Mouse (Mus musculus) kidney, adult 2 months (tissue): ENCODE data around the gene Fzd10.

Source experiments
- CTCF ChIP-seq: fragments of 200-500 bp; conservative IDR thresholded peaks from 2 replicates; pipeline ENCODE4 v1.5.1; 2011; ENCODE audit warnings: low read depth, mild to moderate bottlenecking, control low read depth, low read length, moderate library complexity, mixed read lengths; ENCODE audit not compliant: insufficient read depth, insufficient read length
- POLR2A ChIP-seq: fragments of 200-500 bp; IDR thresholded peaks from one replicate; pipeline ENCODE4 v1.6.1; 2011; ENCODE audit warnings: low read depth, low read length, control low read depth

DNA sequence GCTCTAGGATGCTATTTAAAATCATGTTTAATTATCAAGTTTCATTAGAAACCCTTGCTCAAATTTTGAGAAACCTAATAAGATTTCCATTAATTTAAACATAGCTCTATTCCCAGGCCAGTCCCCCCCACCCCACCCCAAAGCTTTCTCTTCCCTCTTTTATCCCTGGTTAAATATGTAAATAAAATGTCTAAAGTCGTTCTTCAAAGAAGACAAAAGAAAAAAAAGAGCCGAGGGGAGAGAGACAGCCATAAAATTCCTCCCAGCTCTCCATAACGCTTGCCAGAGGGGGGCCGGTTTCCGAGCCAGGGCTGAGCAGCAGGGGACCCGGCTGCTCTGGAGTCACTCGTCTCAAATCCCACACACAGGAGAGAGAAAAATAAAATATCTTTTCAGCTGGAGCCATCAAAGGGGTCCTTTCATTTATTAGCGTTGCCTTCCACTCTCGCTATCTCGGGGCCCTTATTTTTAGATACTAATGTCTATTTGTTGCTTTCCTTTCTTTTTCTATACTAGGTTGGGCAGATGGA is 2.4 kb upstream of the Fzd10 start:
- TF ChIP-seq CTCF (no peak), POLR2A (no peak)
